8 mouse cellular contexts compared by ENCODE assay signal in the genomic region with DNA sequence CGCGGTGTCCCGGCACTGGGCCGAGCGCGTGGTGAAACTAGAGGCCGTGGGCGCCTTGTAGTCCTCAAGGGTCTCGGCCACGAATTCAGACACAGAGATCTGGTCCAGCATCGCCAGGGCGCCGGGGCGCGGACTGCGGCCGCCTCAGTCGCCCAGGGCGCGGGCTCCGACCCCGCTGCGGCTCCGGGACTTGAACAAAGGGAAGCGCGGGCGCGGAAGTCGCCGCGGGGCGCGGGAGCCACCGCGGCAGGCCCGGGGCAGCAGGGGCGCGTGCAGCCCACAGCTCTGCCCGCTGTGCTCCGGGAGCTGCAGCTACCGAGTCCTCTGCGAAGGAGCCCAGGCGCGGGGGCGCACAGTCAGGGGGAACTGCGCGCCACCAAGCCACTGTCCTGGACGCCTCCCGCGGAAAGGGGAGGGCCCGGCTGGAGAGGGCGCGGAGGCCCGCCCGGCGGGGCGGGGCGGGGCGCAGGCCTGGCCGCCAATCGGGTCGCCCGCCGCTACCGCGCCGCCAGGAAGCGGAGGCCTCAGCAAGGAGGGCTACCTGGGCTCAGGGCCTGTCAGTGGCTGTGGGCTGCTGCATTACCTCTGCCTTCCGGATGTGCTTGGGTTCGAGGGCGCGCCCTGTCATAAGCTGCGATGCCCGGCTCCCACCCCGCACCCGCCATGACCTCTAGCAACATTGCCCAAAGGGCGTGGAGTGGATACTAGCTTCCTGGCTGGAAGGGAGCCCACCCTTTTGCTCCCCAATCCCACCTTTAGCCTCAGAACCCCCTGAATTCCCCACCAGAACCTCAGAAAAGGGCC.
DNase-seq lines count a peak whose midpoint lies in the region; ATAC-seq lines count a peak whose summit lies in the region.
"Not testable (repeated sequence)": the region's sequence is repeated elsewhere in the genome, so short reads cannot be mapped to it uniquely, and the experiment has no call there.

No protein-coding gene starts in this region.

- H3K36me3 ChIP-seq in embryonic facial prominence, embryonic 15.5 days = not testable (repeated sequence)

- peak overlapping the region; percentile 21; the same call in 1 of the 2 replicates for H3K9ac ChIP-seq in embryonic facial prominence, embryonic 15.5 days

- peak overlapping the region; percentile 57 for H3K4me3 ChIP-seq in embryonic facial prominence, embryonic 15.5 days (replicated peaks)

- 2% methylated on average over 56 of the region's 77 CpGs for WGBS in embryonic facial prominence, embryonic 15.5 days

- H3K9me3 ChIP-seq in embryonic facial prominence, embryonic 15.5 days (replicated peaks) = not testable (repeated sequence)

- not testable (repeated sequence) for H3K4me1 ChIP-seq in embryonic facial prominence, embryonic 15.5 days

- not testable (repeated sequence) for ATAC-seq in embryonic facial prominence, embryonic 15.5 days (ENCODE audit: insufficient number of reproducible peaks, low FRiP score, low TSS enrichment, low read depth)

- not testable (repeated sequence) for H3K27me3 ChIP-seq in embryonic facial prominence, embryonic 15.5 days

- H3K4me2 ChIP-seq in embryonic facial prominence, embryonic 15.5 days (replicated peaks) = peak overlapping the region; percentile 60

- intact Hi-C loops in left cerebral cortex, postnatal 4 days (cut with DNase I) = not testable (repeated sequence)

- DNase-seq in adrenal gland, adult (ENCODE audit: inconsistent age in 2 of 2, low spot score in 1 of 2) = peak; percentile 14 to 69
- peak; percentile 2 for DNase-seq in heart, adult 8-10 months (ENCODE audit: low spot score)
- DNase-seq in induced T-regulatory cell, adult 2 months (ENCODE audit: low read depth) = peak; percentile 2
- DNase-seq in left cerebral cortex, postnatal 4 days = peak; percentile 4
- peak; percentile 21 for DNase-seq in lung, postnatal 10 days
- DNase-seq in ovary, postnatal 14 days (ENCODE audit: low spot score) = peak; percentile 16
- peak; percentile 18 to 28 for DNase-seq in thymus, postnatal 10 days (ENCODE audit: low spot score in 2 of 2)

- not testable (repeated sequence) for H3K27ac ChIP-seq in embryonic facial prominence, embryonic 15.5 days (replicated peaks)
